Mouse (Mus musculus): ENCODE data around the gene Vegfa.

DNA sequence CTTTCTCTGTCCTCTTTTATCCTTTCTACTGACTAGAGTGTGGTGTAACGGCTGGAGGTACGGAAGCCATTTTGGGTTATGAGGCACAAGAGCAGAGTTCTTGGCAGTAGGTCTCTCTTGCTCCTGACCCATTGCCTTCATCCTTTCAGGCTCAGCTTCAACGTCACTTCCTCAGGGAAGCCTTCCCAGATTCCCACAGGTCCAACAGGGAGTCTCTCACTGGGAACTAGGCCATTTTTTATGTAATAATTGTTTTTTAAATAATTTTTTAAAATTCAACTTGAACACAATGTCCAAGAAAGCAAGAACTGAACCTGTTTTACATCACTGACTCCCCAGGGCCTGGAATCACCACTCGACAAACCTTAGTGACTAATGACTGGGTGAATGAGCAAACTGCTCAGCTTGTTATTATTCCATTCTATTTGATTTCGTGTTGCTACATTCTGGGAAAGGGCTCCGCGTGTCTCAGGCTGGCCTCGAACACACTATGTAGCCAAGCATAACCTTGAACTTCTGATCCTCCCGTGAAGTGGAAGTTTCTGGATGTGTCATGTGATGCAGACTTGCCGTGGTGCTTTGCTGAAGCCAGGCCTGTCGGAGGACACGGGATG is 45.9 kb upstream of the Vegfa start:
- TF ChIP-seq POLR2A (IDR thresholded peaks at IDR 0.05; ENCODE audit: extremely low read depth, insufficient read depth, low read length) (no peak), CTCF (IDR thresholded peaks at IDR 0.05; ENCODE audit: low read depth, low read length) (no peak)

All from liver, adult 2 months (tissue).